Mouse (Mus musculus): ENCODE measurements around the gene Mettl8. TPM values are rescaled to one million over a fixed set of nuclear protein-coding genes. Genes with fewer than 3 reads are reported as not detected.

Mettl8 gene
- 10 to 100 TPM; 10.4 to 13.5 TPM for total RNA-seq (2023)

DNA sequence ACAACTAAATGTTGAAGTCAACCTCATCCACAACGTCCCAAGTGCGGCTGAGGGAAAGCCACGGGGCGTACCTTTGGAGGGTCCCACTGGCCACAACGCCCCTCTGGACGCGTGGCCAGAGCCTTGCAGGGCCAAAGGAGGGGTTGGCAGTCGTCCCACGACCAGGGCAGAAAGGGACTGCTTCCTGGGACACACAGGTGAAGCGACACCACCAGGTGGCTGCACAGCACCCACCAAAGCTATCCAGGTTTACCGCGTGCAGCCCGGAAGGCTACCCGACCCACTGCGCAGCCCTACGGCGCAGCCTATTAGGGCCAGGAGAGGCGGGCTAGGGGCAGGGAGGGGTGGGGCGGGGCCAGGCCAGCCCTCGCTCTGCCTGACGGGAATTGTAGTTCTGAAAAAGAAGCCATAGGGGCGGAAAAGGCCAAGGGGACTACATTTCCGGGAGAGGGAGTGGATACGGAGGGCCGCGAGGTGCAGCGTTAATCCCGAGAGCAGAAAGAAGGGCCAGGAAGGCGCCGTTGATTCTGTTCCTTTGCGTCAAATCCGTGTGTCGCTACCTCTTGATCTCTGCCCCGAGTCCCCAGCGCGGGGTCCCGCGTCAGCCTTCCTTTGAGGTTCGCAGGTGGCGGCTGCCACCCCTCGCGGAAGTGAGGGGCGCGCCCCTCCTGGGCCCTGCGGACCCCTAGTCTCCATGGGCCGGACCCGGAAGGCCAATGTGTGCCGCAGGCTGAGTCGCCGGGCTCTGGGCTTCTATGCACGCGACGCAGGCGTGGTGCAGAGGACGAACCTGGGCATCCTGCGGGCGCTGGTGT is at the start of gene Mettl8, which contains the start of gene Dcaf17:
Gene Mettl8, minus strand, starts transcription at position 284 of the 815 bp plus-strand sequence.
Gene Dcaf17, plus strand, starts transcription at position 29 of the 815 bp plus-strand sequence.

Other genes starting within 250 kb of the Mettl8 start
- gene Tlk1, start 229.9 kb downstream of the Mettl8 start, total RNA-seq (2023) = 10 to 100 TPM; 62.3 to 68.3 TPM
- gene Dcaf17, start 255 bp downstream of the Mettl8 start, total RNA-seq (2023) = 10 to 100 TPM; 11.2 to 16.4 TPM
- gene Cybrd1, start 62.3 kb upstream of the Mettl8 start, total RNA-seq (2023) = under 1 TPM; 0.09 to 0.26 TPM
- 10 to 100 TPM; 74.5 to 80.6 TPM for gene Dync1i2, start 156.1 kb upstream of the Mettl8 start, total RNA-seq (2023)